Mouse (Mus musculus): ENCODE data around the gene Preb. TPM values are rescaled to one million over a fixed set of nuclear protein-coding genes. Genes with fewer than 3 reads are reported as not detected.
A peak's percentile ranks its signal among the peaks of the same experiment; 100 is the strongest.

Gene Preb
- polyA plus RNA-seq, 1 experiment from 2014 or later = 125 TPM

- Histone ChIP-seq H3K9ac (ENCODE audit: low read length) (peak overlapping the region; percentile 81), H3K4me3 (ENCODE audit: low read length) (peak overlapping the region; percentile 67), H3K27me3 (ENCODE audit: control insufficient read depth, insufficient read depth, low read depth, low read length) (no peaks in the 10 kb centered on the region), H3K27ac (ENCODE audit: low read length) (peak overlapping the region; percentile 98), H3K36me3 (ENCODE audit: control insufficient read depth, insufficient read depth, low read length) (peaks cover 10% of the 10 kb centered on the region), H3K4me2 (ENCODE audit: low read depth, low read length) (peak overlapping the region; percentile 84), H3K9me3 (ENCODE audit: control insufficient read depth, low read length) (no peaks in the 10 kb centered on the region), H3K4me1 (replicated peaks; ENCODE audit: control insufficient read depth, insufficient read depth, low read length) (peaks cover 34% of the 10 kb centered on the region)
- 33% methylated on average over 7 of the region's 7 CpGs for WGBS
- no peak for ATAC-seq (ENCODE audit: low read depth)
Measured at GRCm38 (mm10) chr5:30914101-30914635, 46.0 kb downstream of the Preb start.

DNA sequence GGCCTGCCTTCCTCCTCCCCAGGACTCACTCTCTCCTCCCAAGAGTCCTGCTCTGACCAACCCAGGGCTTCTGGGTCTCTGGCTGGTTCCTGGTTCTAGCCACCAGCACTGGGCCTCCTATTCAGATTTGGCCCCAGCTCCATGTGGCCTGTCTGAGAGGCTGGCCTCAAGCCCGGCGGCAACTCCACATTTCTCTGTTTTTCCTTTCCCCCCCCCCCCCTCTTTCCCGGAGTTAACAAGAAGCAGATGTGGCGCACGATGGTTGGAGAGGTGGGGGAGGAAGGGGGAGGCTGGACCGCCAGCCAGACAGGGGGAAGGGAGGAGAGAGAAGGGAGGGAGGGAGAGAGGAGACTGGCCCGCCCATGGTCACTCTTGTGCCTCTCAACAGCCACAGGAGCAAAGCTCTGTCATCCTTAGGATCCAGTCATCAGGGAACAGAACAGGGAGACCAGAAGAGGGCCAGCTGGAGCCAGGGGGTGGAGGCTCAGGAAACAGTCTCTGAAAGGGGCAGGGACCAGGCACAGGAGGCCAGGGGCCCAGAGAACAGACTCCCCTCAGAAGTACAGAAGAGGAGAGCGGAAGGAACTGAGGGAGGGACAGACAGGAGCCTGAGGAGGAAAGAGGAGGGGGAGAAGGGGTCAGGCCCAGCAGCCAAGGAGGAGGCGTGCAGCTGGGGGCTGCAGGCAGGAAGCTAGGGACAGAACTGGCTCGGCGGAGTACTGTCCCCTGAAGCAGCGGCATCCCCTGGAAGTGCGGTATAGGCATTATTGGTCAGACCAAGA is 46.9 kb downstream of the Preb start, which contains the start of gene Emilin1:
Gene Emilin1, plus strand, starts transcription at position 343 of the 782 bp plus-strand sequence.
- WGBS = 11% methylated on average over 12 of the region's 13 CpGs
- Histone ChIP-seq H3K4me1 (replicated peaks; ENCODE audit: control insufficient read depth, insufficient read depth, low read length) (peaks cover 43% of the 10 kb centered on the region), H3K9ac (ENCODE audit: low read length) (peak within 1 kb of the TSS; percentile 81)

DNA sequence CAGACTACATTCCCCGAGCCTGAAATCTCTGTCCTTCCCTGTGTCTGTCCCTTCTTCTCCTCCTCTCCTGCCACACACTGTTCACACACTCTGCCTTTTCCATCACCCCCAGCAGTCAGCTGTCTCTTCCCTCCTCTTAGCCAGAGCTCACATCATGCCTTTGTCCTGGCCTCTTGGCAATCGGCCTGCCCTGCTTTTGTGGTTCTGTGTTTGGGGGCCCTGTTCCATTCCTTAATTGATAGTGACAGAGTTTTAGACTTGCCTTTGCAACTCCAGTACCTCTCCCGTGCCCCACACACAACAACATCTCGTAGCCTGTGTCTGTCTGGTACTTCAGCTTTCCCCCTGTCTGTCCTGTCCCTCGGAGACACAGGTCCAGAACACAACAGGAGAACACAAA is 48.0 kb downstream of the Preb start:
- Histone ChIP-seq H3K27ac (ENCODE audit: low read length) (peak overlapping the region; percentile 98), H3K27me3 (ENCODE audit: control insufficient read depth, insufficient read depth, low read depth, low read length) (no peaks in the 10 kb centered on the region), H3K36me3 (ENCODE audit: control insufficient read depth, insufficient read depth, low read length) (peaks cover 3% of the 10 kb centered on the region), H3K9me3 (ENCODE audit: control insufficient read depth, low read length) (no peaks in the 10 kb centered on the region), H3K9ac (ENCODE audit: low read length) (peak overlapping the region; percentile 44), H3K4me3 (ENCODE audit: low read length) (no peak overlapping the region), H3K4me2 (ENCODE audit: low read depth, low read length) (peak overlapping the region; percentile 84; the same call in 1 of the 2 replicates), H3K4me1 (replicated peaks; ENCODE audit: control insufficient read depth, insufficient read depth, low read length) (peaks cover 48% of the 10 kb centered on the region)
- ATAC-seq (ENCODE audit: low read depth) = no peak
- WGBS = 41% methylated on average over 5 of the region's 5 CpGs

More for the DNA sequence above, 46.9 kb downstream of the Preb start, which contains the start of gene Emilin1:
- peaks cover 6% of the 10 kb centered on the region for H3K36me3 ChIP-seq (ENCODE audit: control insufficient read depth, insufficient read depth, low read length)
- ATAC-seq (ENCODE audit: low read depth) = peak; percentile 85
- H3K4me2 ChIP-seq (ENCODE audit: low read depth, low read length) = peak within 1 kb of the TSS; percentile 84
- H3K9me3 ChIP-seq (ENCODE audit: control insufficient read depth, low read length) = no peaks in the 10 kb centered on the region
- H3K27me3 ChIP-seq (ENCODE audit: control insufficient read depth, insufficient read depth, low read depth, low read length) = no peaks in the 10 kb centered on the region
- H3K4me3 ChIP-seq (ENCODE audit: low read length) = peak within 1 kb of the TSS; percentile 67
- H3K27ac ChIP-seq (ENCODE audit: low read length) = peak within 1 kb of the TSS; percentile 98

DNA sequence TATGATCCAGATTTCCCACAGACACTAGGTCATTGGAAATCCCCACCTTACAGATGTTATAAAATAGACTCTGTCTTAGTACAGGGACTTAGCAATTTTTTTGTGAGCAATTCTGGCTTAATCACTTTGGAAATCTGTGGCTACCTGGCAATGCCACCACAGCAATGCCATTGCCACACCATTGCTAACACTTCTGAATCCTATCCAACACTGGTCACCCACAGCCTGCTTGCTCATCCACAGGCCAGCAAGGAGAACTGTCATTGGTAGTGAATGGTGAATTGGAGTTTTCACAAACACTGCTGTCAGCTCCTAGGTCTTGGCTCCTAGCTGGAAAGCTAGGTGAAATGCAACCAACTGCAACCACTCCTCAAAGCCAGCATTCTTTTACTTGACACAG is 49.7 kb downstream of the Preb start:
- H3K9ac ChIP-seq (ENCODE audit: low read length) = no peak overlapping the region
- no peak overlapping the region for H3K27ac ChIP-seq (ENCODE audit: low read length)
- H3K4me2 ChIP-seq (ENCODE audit: low read depth, low read length) = no peak overlapping the region
- peaks cover 5% of the 10 kb centered on the region; the same call in 1 of the 2 replicates for H3K36me3 ChIP-seq (ENCODE audit: control insufficient read depth, insufficient read depth, low read length)
- peaks cover 54% of the 10 kb centered on the region for H3K4me1 ChIP-seq (replicated peaks; ENCODE audit: control insufficient read depth, insufficient read depth, low read length)
- H3K4me3 ChIP-seq (ENCODE audit: low read length) = no peak overlapping the region
- H3K27me3 ChIP-seq (ENCODE audit: control insufficient read depth, insufficient read depth, low read depth, low read length) = no peaks in the 10 kb centered on the region
- ATAC-seq (ENCODE audit: low read depth) = no peak
- no peaks in the 10 kb centered on the region for H3K9me3 ChIP-seq (ENCODE audit: control insufficient read depth, low read length)

- ATAC-seq (ENCODE audit: low read depth) = no peak
- Histone ChIP-seq H3K27ac (ENCODE audit: low read length) (peak overlapping the region; percentile 98; the same call in 1 of the 2 replicates), H3K36me3 (ENCODE audit: control insufficient read depth, insufficient read depth, low read length) (peaks cover 11% of the 10 kb centered on the region; the same call in 1 of the 2 replicates), H3K4me3 (ENCODE audit: low read length) (no peak overlapping the region), H3K4me1 (replicated peaks; ENCODE audit: control insufficient read depth, insufficient read depth, low read length) (peaks cover 53% of the 10 kb centered on the region), H3K9me3 (ENCODE audit: control insufficient read depth, low read length) (no peaks in the 10 kb centered on the region), H3K9ac (ENCODE audit: low read length) (no peak overlapping the region), H3K4me2 (ENCODE audit: low read depth, low read length) (no peak overlapping the region), H3K27me3 (ENCODE audit: control insufficient read depth, insufficient read depth, low read depth, low read length) (no peaks in the 10 kb centered on the region)
- 77% methylated on average over 7 of the region's 7 CpGs for WGBS
Measured at GRCm38 (mm10) chr5:30909863-30910262, 50.3 kb downstream of the Preb start.

GRCm38 (mm10) chr5:30909300-30909659 is 50.9 kb downstream of the Preb start:
- H3K9me3 ChIP-seq (ENCODE audit: control insufficient read depth, low read length) = no peaks in the 10 kb centered on the region
- WGBS = 28% methylated on average over 7 of the region's 7 CpGs
- H3K27me3 ChIP-seq (ENCODE audit: control insufficient read depth, insufficient read depth, low read depth, low read length) = no peaks in the 10 kb centered on the region
- peaks cover 16% of the 10 kb centered on the region; the same call in 1 of the 2 replicates for H3K36me3 ChIP-seq (ENCODE audit: control insufficient read depth, insufficient read depth, low read length)
- peaks cover 53% of the 10 kb centered on the region for H3K4me1 ChIP-seq (replicated peaks; ENCODE audit: control insufficient read depth, insufficient read depth, low read length)
- H3K4me3 ChIP-seq (ENCODE audit: low read length) = no peak overlapping the region
- no peak for ATAC-seq (ENCODE audit: low read depth)
- H3K27ac ChIP-seq (ENCODE audit: low read length) = peak overlapping the region; percentile 98
- no peak overlapping the region for H3K4me2 ChIP-seq (ENCODE audit: low read depth, low read length)
- H3K9ac ChIP-seq (ENCODE audit: low read length) = no peak overlapping the region

- Histone ChIP-seq H3K27ac (ENCODE audit: low read length) (peak overlapping the region; percentile 98), H3K9ac (ENCODE audit: low read length) (peak overlapping the region; percentile 79), H3K36me3 (ENCODE audit: control insufficient read depth, insufficient read depth, low read length) (peaks cover 19% of the 10 kb centered on the region; the same call in 1 of the 2 replicates), H3K4me3 (ENCODE audit: low read length) (peak overlapping the region; percentile 73), H3K4me2 (ENCODE audit: low read depth, low read length) (peak overlapping the region; percentile 97), H3K27me3 (ENCODE audit: control insufficient read depth, insufficient read depth, low read depth, low read length) (no peaks in the 10 kb centered on the region), H3K4me1 (replicated peaks; ENCODE audit: control insufficient read depth, insufficient read depth, low read length) (peaks cover 53% of the 10 kb centered on the region), H3K9me3 (ENCODE audit: control insufficient read depth, low read length) (no peaks in the 10 kb centered on the region)
- ATAC-seq (ENCODE audit: low read depth) = peak; percentile 43
- 32% methylated on average over 13 of the region's 13 CpGs for WGBS
Measured at GRCm38 (mm10) chr5:30908426-30909299, 51.5 kb downstream of the Preb start.

GRCm38 (mm10) chr5:30907413-30908059 is 52.6 kb downstream of the Preb start, which contains the start of gene Ost4:
TSS of gene Ost4 (minus strand) at chr5:30907788.
- H3K27me3 ChIP-seq (ENCODE audit: control insufficient read depth, insufficient read depth, low read depth, low read length) = no peaks in the 10 kb centered on the region
- peaks cover 19% of the 10 kb centered on the region; the same call in 1 of the 2 replicates for H3K36me3 ChIP-seq (ENCODE audit: control insufficient read depth, insufficient read depth, low read length)
- H3K27ac ChIP-seq (ENCODE audit: low read length) = peak within 1 kb of the TSS; percentile 98
- peak within 1 kb of the TSS; percentile 97 for H3K4me2 ChIP-seq (ENCODE audit: low read depth, low read length)
- H3K9ac ChIP-seq (ENCODE audit: low read length) = peak within 1 kb of the TSS; percentile 83
- H3K4me1 ChIP-seq (replicated peaks; ENCODE audit: control insufficient read depth, insufficient read depth, low read length) = peaks cover 48% of the 10 kb centered on the region
- peak; percentile 94 for ATAC-seq (ENCODE audit: low read depth)
- H3K9me3 ChIP-seq (ENCODE audit: control insufficient read depth, low read length) = no peaks in the 10 kb centered on the region
- peak within 1 kb of the TSS; percentile 73 for H3K4me3 ChIP-seq (ENCODE audit: low read length)
- WGBS = under 1% methylated on average over 58 of the region's 58 CpGs
